Mouse (Mus musculus): ENCODE measurements around the gene Gpx8. TPM values are rescaled to one million over a fixed set of nuclear protein-coding genes. Genes with fewer than 3 reads are reported as not detected.
A peak's percentile ranks its signal among the peaks of the same experiment; 100 is the strongest.
"Not testable (repeated sequence)": the region's sequence is repeated elsewhere in the genome, so short reads cannot be mapped to it uniquely, and the experiment has no call there.

The Gpx8 gene
- total RNA-seq, 2 experiments from 2014 or later: 34.5 to 37.7 TPM

DNA sequence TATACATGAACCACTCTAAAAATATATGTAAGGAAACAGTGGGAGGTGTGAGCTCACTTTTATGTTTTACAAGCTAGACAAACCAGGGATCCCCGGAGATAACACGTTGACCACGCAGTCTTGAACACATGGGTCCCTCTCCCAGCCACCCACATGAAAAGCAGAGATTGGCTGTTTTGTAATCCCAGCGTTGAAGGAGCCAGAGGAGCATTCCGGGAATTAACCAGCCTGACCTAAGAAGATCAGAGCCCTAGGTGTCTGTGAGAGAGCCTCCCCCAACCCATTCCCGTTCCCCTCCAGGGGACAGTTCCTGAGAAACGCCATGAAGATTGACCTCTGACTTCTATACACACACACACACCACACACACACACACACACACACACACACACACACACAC, 14.9 kb downstream of the Gpx8 start:
- intact Hi-C loops (cut with DNase I): no loop called here
- no peak for DNase-seq

DNA sequence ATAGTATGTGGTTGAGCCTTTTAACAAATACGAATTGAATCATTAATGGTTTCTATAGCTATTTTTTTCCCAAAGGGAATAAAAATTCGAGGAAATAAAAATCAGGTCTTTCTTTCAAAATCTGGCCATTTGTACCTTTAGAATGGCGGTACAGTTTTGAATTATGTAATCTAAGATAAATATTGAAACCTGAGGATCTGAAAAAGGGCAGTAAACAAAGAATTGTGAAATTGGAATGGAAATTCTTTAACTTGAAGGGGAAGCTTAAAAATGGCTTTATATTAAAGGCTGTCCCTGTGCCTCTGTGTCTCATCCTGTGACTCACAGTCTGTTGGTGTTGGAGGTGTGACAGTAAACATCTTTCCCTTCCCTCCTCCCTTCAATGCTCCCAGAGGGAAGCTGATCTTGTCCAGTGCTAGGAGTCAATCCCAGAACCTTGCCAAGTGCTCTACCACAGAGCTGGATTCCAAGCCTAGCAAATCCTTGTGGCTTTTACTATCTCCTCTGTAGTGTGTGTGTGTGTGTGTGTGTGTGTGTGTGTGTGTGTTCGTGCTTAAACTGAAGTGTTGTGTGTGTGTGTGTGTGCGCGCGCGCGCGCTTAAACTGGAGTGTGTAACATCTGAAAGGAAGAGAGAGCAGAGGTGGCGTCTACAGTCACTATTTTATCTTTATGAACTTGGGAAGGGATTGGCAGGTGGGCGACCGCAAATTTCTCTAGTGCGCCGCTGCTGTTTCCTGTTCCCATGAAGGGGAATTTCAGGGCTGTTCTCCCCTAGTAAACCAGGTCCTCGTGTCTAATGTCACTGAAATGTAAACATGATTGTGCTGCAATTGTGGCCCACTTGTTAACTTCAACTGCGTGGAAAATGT, 22.7 kb downstream of the Gpx8 start:
- intact Hi-C loops (cut with DNase I): no loop called here
- no peak for DNase-seq

DNA sequence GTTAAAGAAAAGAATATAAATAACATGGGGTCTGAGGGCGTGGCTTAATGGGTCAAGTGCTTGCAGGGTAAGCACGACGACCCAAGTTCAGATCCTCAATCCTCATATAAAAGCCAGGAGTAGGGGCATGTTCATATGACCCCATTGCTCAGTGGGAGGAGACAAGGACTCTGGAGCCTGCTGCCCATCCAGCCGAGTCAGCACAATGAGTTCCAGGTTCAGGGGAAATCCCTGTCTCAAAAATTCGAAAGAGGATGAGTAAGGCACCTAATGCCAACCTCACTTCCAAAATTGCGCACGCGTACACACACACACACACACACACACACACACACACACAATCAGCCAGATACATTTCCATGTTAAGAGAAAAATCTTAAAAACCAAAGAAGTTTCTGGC, 23.7 kb downstream of the Gpx8 start:
- DNase-seq: no peak
- intact Hi-C loops (cut with DNase I): no loop called here

DNA sequence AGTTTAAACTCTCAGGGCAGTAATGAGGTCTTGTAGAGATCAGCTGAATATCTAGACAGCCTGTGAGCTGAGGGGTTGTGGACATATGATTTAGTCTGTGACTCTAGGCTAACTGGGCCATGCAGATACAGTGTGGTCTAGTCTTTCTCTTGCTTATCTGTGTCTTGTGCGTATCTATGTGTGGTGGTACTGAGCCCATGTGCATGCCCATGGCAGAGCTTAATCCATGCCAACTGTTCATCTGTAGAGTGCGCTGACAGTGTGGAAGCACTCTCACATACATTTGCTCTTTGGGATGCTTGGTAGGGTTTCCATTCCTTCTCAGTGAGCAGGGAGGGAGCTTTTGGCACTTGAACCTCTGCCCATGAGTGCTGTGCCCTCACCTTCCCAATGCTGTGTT, 24.7 kb downstream of the Gpx8 start:
- no peak for DNase-seq
- intact Hi-C loops (cut with DNase I): no loop called here

DNA sequence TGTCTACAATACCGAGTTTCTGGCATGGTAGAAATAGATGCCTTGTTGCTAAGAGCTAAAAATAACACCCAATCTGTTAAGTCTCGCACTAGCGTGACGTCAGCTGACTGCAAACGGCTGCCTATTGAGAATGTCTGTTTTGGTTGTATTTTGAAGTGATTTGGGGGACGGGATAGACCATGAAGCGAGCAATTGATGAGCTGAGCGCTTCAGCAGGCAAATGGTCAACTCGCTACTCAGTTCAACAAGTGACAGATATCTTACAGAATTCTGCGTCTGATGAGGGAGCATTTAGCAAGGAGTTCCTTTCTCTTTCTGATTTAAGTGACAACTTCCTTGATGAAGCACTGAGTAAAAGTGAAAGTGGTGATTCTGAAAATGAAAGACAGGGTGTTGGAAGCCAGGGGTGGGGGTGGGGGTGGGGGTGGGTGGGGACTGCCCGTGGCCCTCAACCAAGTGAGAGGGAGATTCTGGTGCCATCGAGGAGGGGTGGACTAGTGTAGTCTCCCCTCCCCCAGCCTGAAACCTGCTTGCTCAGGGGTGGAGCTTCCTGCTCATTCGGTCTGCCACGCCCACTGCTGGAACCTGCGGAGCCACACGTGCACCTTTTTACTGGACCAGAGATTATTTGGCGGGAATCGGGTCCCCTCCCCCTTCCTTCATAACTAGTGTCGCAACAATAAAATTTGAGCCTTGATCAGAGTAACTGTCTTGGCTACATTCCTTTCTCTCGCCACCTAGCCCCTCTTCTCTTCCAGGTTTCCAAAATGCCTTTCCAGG, 32.8 kb downstream of the Gpx8 start:
- intact Hi-C loops (cut with DNase I): not testable (repeated sequence)

DNA sequence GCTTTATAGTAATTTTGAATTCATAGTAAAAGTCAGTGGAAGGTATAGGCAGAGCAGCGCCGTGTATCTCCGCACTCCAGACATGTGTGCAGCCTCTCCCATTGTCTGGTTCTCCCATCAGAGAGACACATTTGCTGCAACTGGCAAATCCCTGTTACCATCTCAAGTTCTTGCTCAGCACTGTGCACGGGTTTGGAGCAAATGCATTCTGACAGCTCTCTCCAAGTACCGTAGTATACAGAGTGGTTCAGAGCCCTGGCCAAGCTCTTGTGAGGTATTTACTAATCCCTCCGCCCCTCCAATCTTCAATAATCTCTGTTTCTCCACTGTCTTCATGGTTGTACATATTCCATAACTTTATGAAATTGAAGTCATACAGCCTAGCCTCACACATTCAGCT, 33.5 kb downstream of the Gpx8 start:
- no peak for DNase-seq
- intact Hi-C loops (cut with DNase I): no loop called here

More for the DNA sequence above, 32.8 kb downstream of the Gpx8 start:
- DNase-seq: not testable (repeated sequence)

DNA sequence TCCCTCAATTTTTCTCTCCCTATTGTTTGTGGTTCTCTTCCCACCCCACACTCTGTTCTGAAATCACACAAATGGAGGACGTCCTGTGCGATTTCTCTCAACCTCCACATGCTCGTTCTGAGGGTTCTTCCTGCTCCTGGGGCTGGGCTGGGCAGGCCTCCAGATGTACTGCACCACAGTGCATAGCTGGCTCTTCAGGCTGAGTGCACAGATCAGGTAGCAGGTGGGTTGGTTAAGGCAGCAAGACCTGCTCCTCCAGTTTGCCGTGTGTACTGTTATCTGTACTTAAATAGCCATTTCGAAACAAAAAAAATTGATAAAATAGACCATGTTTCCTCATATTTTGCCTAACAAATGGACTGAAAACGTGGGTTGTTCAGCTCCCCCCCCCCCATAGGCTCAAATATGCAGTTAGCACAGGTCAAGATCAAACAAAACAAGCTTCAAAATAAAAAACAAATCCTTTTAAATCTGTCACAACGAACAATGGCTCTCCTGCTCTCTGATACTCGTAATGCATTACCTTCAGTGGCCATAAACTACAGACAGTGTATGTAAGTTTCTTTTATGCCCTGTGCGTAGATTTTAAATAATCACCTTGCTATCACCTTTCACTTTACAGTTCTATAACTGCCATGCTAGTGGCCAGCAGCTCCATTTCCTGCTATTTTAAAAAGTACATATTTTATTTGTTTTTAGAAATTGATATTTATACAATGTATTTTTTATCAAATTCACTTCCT, 45.5 kb downstream of the Gpx8 start:
- intact Hi-C loops (cut with DNase I): no loop called here

DNA sequence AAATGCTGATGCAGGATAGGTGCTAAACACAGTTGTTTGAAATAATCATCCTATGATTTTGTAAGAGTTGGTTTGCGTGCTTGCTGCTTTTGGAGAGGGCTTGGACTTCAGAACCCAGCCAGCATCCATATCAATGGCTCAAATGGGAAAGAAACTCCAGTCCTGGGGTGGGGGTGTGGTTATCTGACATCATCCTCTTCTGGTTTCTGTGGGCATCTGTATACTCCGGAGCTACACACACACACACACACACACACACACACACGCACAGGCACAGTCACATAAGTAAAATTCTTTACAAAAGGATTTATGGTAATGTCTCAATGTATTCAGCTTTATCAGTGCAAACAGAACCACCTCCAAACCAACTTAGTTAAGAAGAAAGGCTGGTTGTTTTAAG, 46.1 kb downstream of the Gpx8 start:
- intact Hi-C loops (cut with DNase I): no loop called here
- DNase-seq: no peak

More for the DNA sequence above, 45.5 kb downstream of the Gpx8 start:
- DNase-seq: no peak

DNA sequence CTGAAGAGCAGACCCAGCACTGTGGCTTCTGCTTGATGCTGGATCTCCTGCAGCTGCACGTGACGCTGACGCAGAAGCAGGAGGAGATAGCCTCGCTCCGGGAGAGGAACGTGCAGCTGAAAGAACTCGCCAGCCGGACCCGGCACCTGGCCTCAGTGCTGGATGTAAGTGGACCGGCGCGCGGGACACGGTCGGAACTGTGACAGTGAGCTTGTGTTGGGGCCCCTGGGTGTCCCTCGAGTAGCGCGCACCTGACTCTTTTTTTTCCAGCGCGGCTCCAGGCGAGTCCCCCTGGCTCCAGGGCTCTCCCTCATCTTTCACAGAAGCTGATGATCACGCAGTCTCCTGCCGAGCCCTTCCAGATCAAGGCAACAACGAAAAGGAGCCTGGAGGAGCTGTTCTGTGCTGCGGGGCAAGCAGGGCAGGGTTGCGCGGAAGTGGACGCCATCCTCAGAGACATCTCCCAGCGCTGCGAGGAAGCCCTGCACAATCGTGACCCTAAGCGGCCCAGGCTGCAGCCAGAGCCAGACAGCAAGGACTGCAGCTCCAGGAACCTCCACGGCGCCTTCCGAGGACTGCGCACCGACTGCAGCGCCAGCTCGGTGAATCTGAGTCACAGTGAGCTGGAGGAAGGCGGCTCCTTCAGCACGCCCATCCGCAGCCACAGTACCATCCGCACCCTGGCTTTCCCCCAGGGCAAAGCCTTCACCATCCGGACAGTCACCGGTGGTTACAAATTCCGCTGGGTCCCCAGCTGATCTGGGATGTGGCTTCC, 47.6 kb downstream of the Gpx8 start:
- DNase-seq: peak in 1 of 2 experiments; percentile 17
- intact Hi-C loops (cut with DNase I): no loop called here

DNA sequence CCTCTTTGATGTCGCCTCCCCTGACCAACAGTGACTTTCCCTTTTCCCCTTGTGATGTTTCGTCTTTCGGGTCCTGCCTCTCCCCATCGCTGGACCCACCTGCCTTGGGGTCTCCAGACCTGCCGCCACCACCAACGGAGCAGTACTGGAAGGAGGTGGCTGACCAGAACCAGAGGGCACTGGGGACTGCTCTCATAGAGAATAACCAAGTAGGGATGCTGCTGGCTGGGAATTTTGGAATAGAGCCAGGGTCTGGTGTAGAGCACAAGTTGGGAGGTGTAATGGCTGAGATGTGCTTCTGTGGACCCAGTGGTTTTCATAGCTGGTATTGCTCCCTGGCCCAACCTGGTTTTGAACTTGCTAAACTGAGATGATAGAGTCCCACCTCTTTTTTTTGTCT, 48.8 kb downstream of the Gpx8 start:
- intact Hi-C loops (cut with DNase I): no loop called here
- no peak for DNase-seq

DNA sequence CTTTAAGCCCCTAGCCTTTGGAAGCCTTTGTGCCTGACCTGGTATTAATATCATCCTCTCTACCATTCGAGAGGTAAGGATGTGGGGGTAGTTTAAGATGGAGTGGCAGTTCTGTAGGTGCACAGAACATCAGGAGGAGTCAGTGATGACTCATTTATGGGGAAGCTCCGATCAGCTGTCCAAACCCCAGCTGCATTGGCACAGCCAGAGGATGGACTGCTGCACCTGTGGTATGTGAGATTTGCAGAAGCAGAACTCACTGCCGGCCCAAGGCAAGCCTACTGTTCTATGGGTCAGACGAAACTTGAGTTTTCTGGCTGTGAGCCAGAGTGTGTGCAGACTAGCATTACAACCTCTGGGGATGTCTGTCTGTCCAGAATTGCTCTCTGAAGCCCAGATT, 49.8 kb downstream of the Gpx8 start:
- DNase-seq: no peak
- intact Hi-C loops (cut with DNase I): no loop called here

DNA sequence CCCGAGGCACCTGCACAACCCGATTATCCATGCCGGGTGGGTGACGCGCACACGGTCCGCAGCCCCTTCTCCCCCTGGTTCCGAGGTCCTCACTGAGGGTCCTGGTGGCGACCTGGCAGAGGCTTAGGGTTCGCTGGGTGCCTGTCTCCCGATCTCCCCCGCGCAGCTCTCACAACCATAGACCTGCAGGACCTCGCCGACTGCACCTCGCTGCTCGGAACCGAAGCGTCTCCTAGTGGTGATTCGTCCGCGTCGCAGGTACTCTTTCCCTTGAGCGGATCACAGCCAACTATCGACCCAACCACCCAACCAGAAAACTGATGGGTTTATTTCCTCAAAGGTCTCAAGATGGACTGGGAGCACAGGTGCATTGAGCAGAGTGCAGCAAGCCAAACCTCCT, 52.0 kb downstream of the Gpx8 start:
- intact Hi-C loops (cut with DNase I): no loop called here
- peak in 1 of 2 experiments; percentile 46 for DNase-seq

DNA sequence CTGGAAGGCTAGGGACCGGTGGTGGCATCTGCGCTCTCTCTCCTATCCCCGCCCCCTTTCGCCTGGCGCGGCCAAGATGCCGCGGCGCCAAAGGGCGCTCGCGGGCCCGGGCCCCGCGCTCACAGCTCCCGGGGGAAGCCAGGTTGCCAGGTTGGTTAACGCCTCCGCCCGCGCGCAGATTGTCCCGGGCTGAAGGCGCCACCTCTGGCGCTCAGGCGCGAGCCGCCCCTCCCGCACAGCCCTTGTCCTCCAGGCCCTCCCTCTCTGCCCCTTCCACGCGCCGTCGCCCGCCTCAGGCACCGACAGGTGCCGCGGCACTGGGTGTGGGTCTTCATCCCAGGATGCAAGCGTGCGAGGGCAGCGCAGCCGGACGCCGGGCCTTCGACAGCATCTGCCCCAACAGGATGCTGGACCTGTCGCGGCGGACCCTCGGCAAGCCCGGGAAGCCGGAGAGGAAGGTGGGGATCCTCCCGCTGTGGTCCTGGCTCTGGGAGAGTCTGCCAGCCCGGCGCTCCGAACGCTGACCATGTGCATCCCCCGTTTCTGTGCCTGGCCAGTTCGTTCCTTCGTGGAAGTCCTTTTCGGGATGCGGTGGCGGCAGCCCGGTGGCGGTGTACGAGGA, 52.6 kb downstream of the Gpx8 start, which contains the start of gene Mcidas:
TSS of gene Mcidas (plus strand) at position 315 of the 622 bp plus-strand sequence.
- intact Hi-C loops (cut with DNase I): no loop called here
- no peak for DNase-seq

Small RNA genes lying within 50 kb of the gene (microRNA-seq; reads per million reads assigned to microRNA genes)
- gene Mir449a (ENCODE audit: borderline number of aligned reads in 2 of 2) (64.6 to 74.4 reads per million in 2 experiments), gene Mir449b (ENCODE audit: borderline number of aligned reads in 2 of 2) (0 reads per million in 2 experiments), gene Mir449c (ENCODE audit: borderline number of aligned reads in 2 of 2) (0 reads per million in 2 experiments)

Other genes with a start within 250 kb of the Gpx8 start
- 10 to 100 TPM; 54.6 to 63.8 TPM for gene Plpp1, start 245.6 kb downstream of the Gpx8 start, total RNA-seq (2021)
- gene Mtrex, start 119.0 kb downstream of the Gpx8 start, total RNA-seq (2021): 10 to 100 TPM; 26.2 to 27.9 TPM
- gene Dhx29, start 119.0 kb downstream of the Gpx8 start, total RNA-seq (2021): 10 to 100 TPM; 13.1 to 13.2 TPM
- gene Ccno, start 58.6 kb downstream of the Gpx8 start, total RNA-seq (2021): under 1 TPM; 0.19 to 0.67 TPM
- not detected for gene Mcidas, start 52.6 kb downstream of the Gpx8 start, total RNA-seq (2021)
- not detected for gene Cdc20b, start 11.3 kb downstream of the Gpx8 start, total RNA-seq (2021)
- gene Gzma, start 54.6 kb upstream of the Gpx8 start, total RNA-seq (2021): under 1 TPM in 1 of 2 experiments, not detected in 1; 0.51 TPM
- gene Esm1, start 163.2 kb upstream of the Gpx8 start, total RNA-seq (2021): under 1 TPM; 0.28 to 0.51 TPM
- gene Gzmk, start 179.5 kb upstream of the Gpx8 start, total RNA-seq (2021): not detected
- 1 to 10 TPM; 1.7 to 2.4 TPM for gene BC067074, start 246.7 kb upstream of the Gpx8 start, total RNA-seq (2021)